Comparison of ENCODE assay signal across 16 mouse cellular contexts in genomic region chr17:26396765-26397164, GRCm38 (mm10). TPM values are rescaled to one million over a fixed set of nuclear protein-coding genes. Genes with fewer than 3 reads are reported as not detected.
DNase-seq lines count a peak whose midpoint lies in the region; ATAC-seq and TF ChIP-seq lines count a peak whose summit lies in the region.
"Had no signal": no experiment of that assay in that cellular context is flagged by ENCODE, and none has a peak within 500 bp of the region (broad histone marks: within the 10 kb centered on the region; RNA-seq: fewer than 3 reads in every experiment).

No protein-coding gene starts in this region.

- ATAC-seq in heart, embryonic 15.5 days (replicated peaks; ENCODE audit: insufficient number of reproducible peaks, insufficient read depth, low FRiP score, low read depth), result no peak
- ATAC-seq in kidney, postnatal 0 days (replicated peaks; ENCODE audit: low FRiP score, low read depth), result no peak
- ATAC-seq in intestine, embryonic 16.5 days, result peak; percentile 71
- ATAC-seq in stomach, postnatal 0 days (ENCODE audit: low FRiP score, low TSS enrichment), result peak; percentile 47; the same call in 1 of the 2 replicates
- ATAC-seq: forebrain, embryonic 16.5 days; midbrain, embryonic 13.5 days had no signal

- no peak overlapping the region for H3K4me3 ChIP-seq in heart, embryonic 15.5 days
- H3K4me3 ChIP-seq in kidney, postnatal 0 days (replicated peaks; ENCODE audit: low read depth, low read length), result no peak overlapping the region
- no peak overlapping the region for H3K4me3 ChIP-seq in intestine, embryonic 16.5 days (ENCODE audit: low read length)
- no peak overlapping the region for H3K4me3 ChIP-seq in stomach, postnatal 0 days (ENCODE audit: low read depth, low read length)
- H3K4me3 ChIP-seq: erythroblast, embryonic 14.5 days; hindbrain, embryonic 12.5 days; limb, embryonic 15.5 days; liver, embryonic 15.5 days; midbrain, embryonic 13.5 days; neural tube, embryonic 13.5 days had no signal

- TF ChIP-seq CTCF in kidney, postnatal 0 days (IDR thresholded peaks at IDR 0.05; ENCODE audit: low read depth), result no peak
- no peak for TF ChIP-seq CTCF in stomach, postnatal 0 days (IDR thresholded peaks at IDR 0.05; ENCODE audit: low read depth)

- H3K27me3 ChIP-seq in heart, embryonic 15.5 days, result no peaks in the 10 kb centered on the region
- no peaks in the 10 kb centered on the region for H3K27me3 ChIP-seq in kidney, postnatal 0 days (ENCODE audit: insufficient read depth, low read length)
- H3K27me3 ChIP-seq in intestine, embryonic 16.5 days (replicated peaks; ENCODE audit: control insufficient read depth, insufficient read depth, low read length), result no peaks in the 10 kb centered on the region
- H3K27me3 ChIP-seq in stomach, postnatal 0 days (ENCODE audit: control insufficient read depth, insufficient read depth, low read length), result no peaks in the 10 kb centered on the region
- H3K27me3 ChIP-seq: hindbrain, embryonic 12.5 days; limb, embryonic 15.5 days; liver, embryonic 15.5 days; midbrain, embryonic 13.5 days; neural tube, embryonic 13.5 days had no signal

- H3K9ac ChIP-seq in heart, embryonic 15.5 days, result no peak overlapping the region
- H3K9ac ChIP-seq in kidney, postnatal 0 days (ENCODE audit: low read depth, low read length), result no peak overlapping the region
- H3K9ac ChIP-seq in intestine, embryonic 16.5 days (ENCODE audit: low read depth, low read length), result no peak overlapping the region
- no peak overlapping the region for H3K9ac ChIP-seq in stomach, postnatal 0 days (ENCODE audit: low read length)
- H3K9ac ChIP-seq: hindbrain, embryonic 12.5 days; limb, embryonic 15.5 days; liver, embryonic 15.5 days; midbrain, embryonic 13.5 days; neural tube, embryonic 13.5 days had no signal

- no peak for DNase-seq in heart, adult 8-10 months (ENCODE audit: low spot score)
- DNase-seq in kidney, postnatal 0 days (ENCODE audit: low spot score), result no peak
- no peak for DNase-seq in kidney, postnatal 14 days
- DNase-seq in stomach, postnatal 0 days (ENCODE audit: low spot score), result no peak
- DNase-seq in adrenal gland, adult (ENCODE audit: inconsistent age in 2 of 2, low spot score in 1 of 2), result no peak
- DNase-seq: cerebellum, adult 8-10 months; thymus, adult 18-20 months had no signal

- no peaks in the 10 kb centered on the region for H3K9me3 ChIP-seq in heart, embryonic 15.5 days (replicated peaks)
- no peaks in the 10 kb centered on the region for H3K9me3 ChIP-seq in kidney, postnatal 0 days (replicated peaks; ENCODE audit: low read length)
- H3K9me3 ChIP-seq in intestine, embryonic 16.5 days (ENCODE audit: control insufficient read depth, low read length), result no peaks in the 10 kb centered on the region
- H3K9me3 ChIP-seq in stomach, postnatal 0 days (ENCODE audit: control insufficient read depth, low read length), result no peaks in the 10 kb centered on the region
- H3K9me3 ChIP-seq: limb, embryonic 15.5 days; liver, embryonic 15.5 days; neural tube, embryonic 13.5 days had no signal

- H3K4me1 ChIP-seq in heart, embryonic 15.5 days (replicated peaks), result peaks cover 5% of the 10 kb centered on the region; the same call in 1 of the 2 replicates
- peaks cover 16% of the 10 kb centered on the region; the same call in 1 of the 2 replicates for H3K4me1 ChIP-seq in kidney, postnatal 0 days (replicated peaks; ENCODE audit: insufficient read depth, low read length)
- no peaks in the 10 kb centered on the region; the same call in 1 of the 2 replicates for H3K4me1 ChIP-seq in intestine, embryonic 16.5 days (ENCODE audit: control insufficient read depth, insufficient read depth, low read length)
- 0 out of 2 replicates have a peak, but pooled peaks cover 3% of the 10 kb centered on the region for H3K4me1 ChIP-seq in stomach, postnatal 0 days (replicated peaks; ENCODE audit: control insufficient read depth, insufficient read depth)
- H3K4me1 ChIP-seq: hindbrain, embryonic 12.5 days; liver, embryonic 15.5 days; midbrain, embryonic 13.5 days; neural tube, embryonic 13.5 days had no signal

- H3K27ac ChIP-seq in heart, embryonic 15.5 days, result peak overlapping the region; percentile 9; the same call in 1 of the 2 replicates
- peak overlapping the region; percentile 70 for H3K27ac ChIP-seq in kidney, postnatal 0 days
- H3K27ac ChIP-seq in intestine, embryonic 16.5 days (ENCODE audit: low read length), result peak overlapping the region; percentile 55
- H3K27ac ChIP-seq in stomach, postnatal 0 days (replicated peaks), result peak overlapping the region; percentile 61
- H3K27ac ChIP-seq: hindbrain, embryonic 12.5 days; limb, embryonic 15.5 days; liver, embryonic 15.5 days; midbrain, embryonic 13.5 days; neural tube, embryonic 13.5 days had no signal

- H3K36me3 ChIP-seq in heart, embryonic 15.5 days, result no peaks in the 10 kb centered on the region
- H3K36me3 ChIP-seq in kidney, postnatal 0 days (ENCODE audit: insufficient read depth, low read length), result no peaks in the 10 kb centered on the region
- no peaks in the 10 kb centered on the region for H3K36me3 ChIP-seq in intestine, embryonic 16.5 days (ENCODE audit: control insufficient read depth, insufficient read depth, low read length)
- no peaks in the 10 kb centered on the region for H3K36me3 ChIP-seq in stomach, postnatal 0 days (ENCODE audit: control insufficient read depth, insufficient read depth, low read length)
- H3K36me3 ChIP-seq: hindbrain, embryonic 12.5 days; limb, embryonic 15.5 days; liver, embryonic 15.5 days; midbrain, embryonic 13.5 days; neural tube, embryonic 13.5 days had no signal

- no peak for TF ChIP-seq EP300 in stomach, postnatal 0 days (optimal IDR thresholded peaks at IDR 0.05)

- 33% methylated on average over 3 of the region's 3 CpGs for whole genome bisulfite sequencing in heart, embryonic 15.5 days
- WGBS in kidney, postnatal 0 days, result 12% methylated on average over 3 of the region's 3 CpGs
- WGBS in intestine, embryonic 16.5 days, result 48% methylated on average over 3 of the region's 3 CpGs
- 21% methylated on average over 3 of the region's 3 CpGs for WGBS in stomach, postnatal 0 days

- no peak overlapping the region for H3K4me2 ChIP-seq in heart, embryonic 15.5 days
- H3K4me2 ChIP-seq in kidney, postnatal 0 days (ENCODE audit: low read length), result no peak overlapping the region
- H3K4me2 ChIP-seq in intestine, embryonic 16.5 days (ENCODE audit: low read depth, low read length), result no peak overlapping the region
- H3K4me2 ChIP-seq in stomach, postnatal 0 days (replicated peaks; ENCODE audit: low read depth), result no peak overlapping the region
- H3K4me2 ChIP-seq: hindbrain, embryonic 12.5 days; limb, embryonic 15.5 days; liver, embryonic 15.5 days; midbrain, embryonic 13.5 days; neural tube, embryonic 13.5 days had no signal

RNA-seq across cellular contexts. Expression of gene Neurl1b, which starts 17.9 kb away (rescaled TPM):
- 2.5 and 2.7 TPM in 2 replicates for polyA plus RNA-seq in heart, embryonic 15.5 days (2015; fragmentation: Nextera tagmentation; extraction: Ambion mirVana)
- 1 to 10 TPM; 3.6 to 5.1 (median 4.4) TPM for total RNA-seq in heart, adult 8-10 months (2022)
- polyA plus RNA-seq in kidney, postnatal 0 days (2015; fragmentation: Nextera tagmentation; extraction: Ambion mirVana), result 1.6 and 2.1 TPM in 2 replicates
- polyA plus RNA-seq in intestine, embryonic 16.5 days (2015; fragmentation: Nextera tagmentation; extraction: Ambion mirVana), result 1.5 and 1.6 TPM in 2 replicates
- 1.1 and 1.4 TPM in 2 replicates for polyA plus RNA-seq in stomach, postnatal 0 days (2015; fragmentation: Nextera tagmentation; extraction: Ambion mirVana)
- polyA plus RNA-seq: erythroblast, embryonic 14.5 days had no signal

Comparison
In these comparisons a context has a peak if more than half of its experiments do, and no peak if none do; other contexts are left out.
1. ATAC-seq: peak in intestine, embryonic 16.5 days (single experiment) and stomach, postnatal 0 days (single experiment); none in heart, embryonic 15.5 days (single experiment) and kidney, postnatal 0 days (single experiment).
2. H3K27ac ChIP-seq: peak in every context shown above with its lines; median percentile 70 in kidney, postnatal 0 days; 61 in stomach, postnatal 0 days; 55 in intestine, embryonic 16.5 days; 9 in heart, embryonic 15.5 days.